Mouse (Mus musculus): ENCODE data around the gene Tspan18. TPM values are rescaled to one million over a fixed set of nuclear protein-coding genes. Genes with fewer than 3 reads are reported as not detected.

The Tspan18 gene
- not detected in 2 replicates for total RNA-seq (2017)

- ATAC-seq (replicated peaks in 1 of 2; ENCODE audit: insufficient read depth in 1 of 2, low FRiP score in 2 of 2, low TSS enrichment in 1 of 2, low read depth in 1 of 2, poor library complexity in 2 of 2, severe bottlenecking in 2 of 2) = peak; percentile 74 to 86
These were observed at the start of gene Tspan18 for GRCm38 (mm10) chr2:93333817-93334731. TSS of gene Tspan18 (minus strand) at chr2:93334505.

- ATAC-seq (replicated peaks in 1 of 2; ENCODE audit: insufficient read depth in 1 of 2, low FRiP score in 2 of 2, low TSS enrichment in 1 of 2, low read depth in 1 of 2, poor library complexity in 2 of 2, severe bottlenecking in 2 of 2) = no peak
These were observed 49.5 kb upstream of the Tspan18 start for GRCm38 (mm10) chr2:93383831-93384230.

GRCm38 (mm10) chr2:93380680-93381089 is 46.4 kb upstream of the Tspan18 start:
- no peak for ATAC-seq (replicated peaks in 1 of 2; ENCODE audit: insufficient read depth in 1 of 2, low FRiP score in 2 of 2, low TSS enrichment in 1 of 2, low read depth in 1 of 2, poor library complexity in 2 of 2, severe bottlenecking in 2 of 2)

GRCm38 (mm10) chr2:93377797-93378196 is 43.5 kb upstream of the Tspan18 start:
- ATAC-seq (replicated peaks in 1 of 2; ENCODE audit: insufficient read depth in 1 of 2, low FRiP score in 2 of 2, low TSS enrichment in 1 of 2, low read depth in 1 of 2, poor library complexity in 2 of 2, severe bottlenecking in 2 of 2) = no peak

GRCm38 (mm10) chr2:93377157-93377556 is 42.9 kb upstream of the Tspan18 start:
- no peak for ATAC-seq (replicated peaks in 1 of 2; ENCODE audit: insufficient read depth in 1 of 2, low FRiP score in 2 of 2, low TSS enrichment in 1 of 2, low read depth in 1 of 2, poor library complexity in 2 of 2, severe bottlenecking in 2 of 2)

GRCm38 (mm10) chr2:93372872-93373271 is 38.6 kb upstream of the Tspan18 start:
- ATAC-seq (replicated peaks in 1 of 2; ENCODE audit: insufficient read depth in 1 of 2, low FRiP score in 2 of 2, low TSS enrichment in 1 of 2, low read depth in 1 of 2, poor library complexity in 2 of 2, severe bottlenecking in 2 of 2) = no peak

- ATAC-seq (replicated peaks in 1 of 2; ENCODE audit: insufficient read depth in 1 of 2, low FRiP score in 2 of 2, low TSS enrichment in 1 of 2, low read depth in 1 of 2, poor library complexity in 2 of 2, severe bottlenecking in 2 of 2) = no peak
These were observed 37.8 kb upstream of the Tspan18 start for GRCm38 (mm10) chr2:93372097-93372571.

- ATAC-seq (replicated peaks in 1 of 2; ENCODE audit: insufficient read depth in 1 of 2, low FRiP score in 2 of 2, low TSS enrichment in 1 of 2, low read depth in 1 of 2, poor library complexity in 2 of 2, severe bottlenecking in 2 of 2) = peak; percentile 54 to 71; a peak in 2 of 4 replicates
These were observed 34.6 kb upstream of the Tspan18 start for GRCm38 (mm10) chr2:93368954-93369353.

GRCm38 (mm10) chr2:93367962-93368361 is 33.7 kb upstream of the Tspan18 start:
- ATAC-seq (replicated peaks in 1 of 2; ENCODE audit: insufficient read depth in 1 of 2, low FRiP score in 2 of 2, low TSS enrichment in 1 of 2, low read depth in 1 of 2, poor library complexity in 2 of 2, severe bottlenecking in 2 of 2) = no peak

GRCm38 (mm10) chr2:93365411-93365810 is 31.1 kb upstream of the Tspan18 start:
- ATAC-seq (replicated peaks in 1 of 2; ENCODE audit: insufficient read depth in 1 of 2, low FRiP score in 2 of 2, low TSS enrichment in 1 of 2, low read depth in 1 of 2, poor library complexity in 2 of 2, severe bottlenecking in 2 of 2) = no peak

GRCm38 (mm10) chr2:93364951-93365350 is 30.6 kb upstream of the Tspan18 start:
- ATAC-seq (replicated peaks in 1 of 2; ENCODE audit: insufficient read depth in 1 of 2, low FRiP score in 2 of 2, low TSS enrichment in 1 of 2, low read depth in 1 of 2, poor library complexity in 2 of 2, severe bottlenecking in 2 of 2) = no peak

GRCm38 (mm10) chr2:93361454-93361853 is 27.1 kb upstream of the Tspan18 start:
- ATAC-seq (replicated peaks in 1 of 2; ENCODE audit: insufficient read depth in 1 of 2, low FRiP score in 2 of 2, low TSS enrichment in 1 of 2, low read depth in 1 of 2, poor library complexity in 2 of 2, severe bottlenecking in 2 of 2) = no peak

GRCm38 (mm10) chr2:93360310-93360709 is 26.0 kb upstream of the Tspan18 start:
- ATAC-seq (replicated peaks in 1 of 2; ENCODE audit: insufficient read depth in 1 of 2, low FRiP score in 2 of 2, low TSS enrichment in 1 of 2, low read depth in 1 of 2, poor library complexity in 2 of 2, severe bottlenecking in 2 of 2) = no peak

GRCm38 (mm10) chr2:93357391-93357790 is 23.1 kb upstream of the Tspan18 start:
- no peak for ATAC-seq (replicated peaks in 1 of 2; ENCODE audit: insufficient read depth in 1 of 2, low FRiP score in 2 of 2, low TSS enrichment in 1 of 2, low read depth in 1 of 2, poor library complexity in 2 of 2, severe bottlenecking in 2 of 2)

- no peak for ATAC-seq (replicated peaks in 1 of 2; ENCODE audit: insufficient read depth in 1 of 2, low FRiP score in 2 of 2, low TSS enrichment in 1 of 2, low read depth in 1 of 2, poor library complexity in 2 of 2, severe bottlenecking in 2 of 2)
These were observed 21.5 kb upstream of the Tspan18 start for GRCm38 (mm10) chr2:93355845-93356244.

GRCm38 (mm10) chr2:93354621-93355020 is 20.3 kb upstream of the Tspan18 start:
- no peak for ATAC-seq (replicated peaks in 1 of 2; ENCODE audit: insufficient read depth in 1 of 2, low FRiP score in 2 of 2, low TSS enrichment in 1 of 2, low read depth in 1 of 2, poor library complexity in 2 of 2, severe bottlenecking in 2 of 2)

GRCm38 (mm10) chr2:93353725-93354124 is 19.4 kb upstream of the Tspan18 start:
- peak in 1 of 2 experiments; percentile 65; a peak in 2 of 4 replicates for ATAC-seq (replicated peaks in 1 of 2; ENCODE audit: insufficient read depth in 1 of 2, low FRiP score in 2 of 2, low TSS enrichment in 1 of 2, low read depth in 1 of 2, poor library complexity in 2 of 2, severe bottlenecking in 2 of 2)

- ATAC-seq (replicated peaks in 1 of 2; ENCODE audit: insufficient read depth in 1 of 2, low FRiP score in 2 of 2, low TSS enrichment in 1 of 2, low read depth in 1 of 2, poor library complexity in 2 of 2, severe bottlenecking in 2 of 2) = no peak
These were observed 18.8 kb upstream of the Tspan18 start for GRCm38 (mm10) chr2:93352915-93353685.

All from hematopoietic stem cell, adult 5-6 weeks (primary cell).